Mouse (Mus musculus) forebrain, embryonic 12.5 days (tissue): ENCODE measurements around the gene Ppp4r4. TPM values are rescaled to one million over a fixed set of nuclear protein-coding genes. Genes with fewer than 3 reads are reported as not detected.
"Not testable (repeated sequence)": the region's sequence is repeated elsewhere in the genome, so short reads cannot be mapped to it uniquely, and the experiment has no call there.

Experiments used
- ATAC-seq: fragments of 200-750 bp; cut with Nextera tagmentation; 2 replicates; pipeline ENCODE4 v1.8.0; 2017; ENCODE audit warnings: moderate TSS enrichment; ENCODE audit not compliant: low FRiP score
- H3K27ac ChIP-seq: fragments of 300-500 bp; sonication (generic); 2 replicates; pipeline ENCODE4 v1.5.1; 2016; ENCODE audit warnings: mild to moderate bottlenecking
- H3K27me3 ChIP-seq: fragments of 300-500 bp; sonication (generic); 2 replicates; pipeline ENCODE4 v1.6.1; 2016; ENCODE audit warnings: mild to moderate bottlenecking
- H3K36me3 ChIP-seq: fragments of 300-500 bp; sonication (generic); replicated peaks from 2 replicates; pipeline ENCODE4 v1.6.1; 2016; ENCODE audit warnings: mild to moderate bottlenecking
- H3K4me1 ChIP-seq: fragments of 300-500 bp; sonication (generic); 2 replicates; pipeline ENCODE4 v1.6.1; 2016
- H3K4me2 ChIP-seq: fragments of 300-500 bp; sonication (generic); 2 replicates; pipeline ENCODE4 v1.6.1; 2016; ENCODE audit warnings: mild to moderate bottlenecking, moderate library complexity
- H3K4me3 ChIP-seq: fragments of 300-500 bp; sonication (generic); replicated peaks from 2 replicates; pipeline ENCODE4 v1.5.1; 2016; ENCODE audit warnings: mild to moderate bottlenecking
- H3K9ac ChIP-seq: fragments of 300-500 bp; sonication (generic); 2 replicates; pipeline ENCODE4 v1.6.1; 2016; ENCODE audit warnings: mild to moderate bottlenecking
- H3K9me3 ChIP-seq: fragments of 300-500 bp; sonication (generic); 2 replicates; pipeline ENCODE4 v1.6.1; 2016
- WGBS: fragments of 180-500 bp; shearing (Covaris S2); methylation state at CpG from one replicate; pipeline ENCODE4 v1.1.7; 2016; 5-methylcytosine and 5-hydroxymethylcytosine counted together
- polyA plus RNA-seq: library from polyadenylated mRNA; unstranded; fragments of >200 nt; fragmentation: Nextera tagmentation; extraction: Ambion mirVana; gene quantifications from 2 replicates; pipeline ENCODE4 v1.2.1, GENCODE M21; 2016

Ppp4r4 gene
- 3.0 and 3.5 TPM in 2 replicates for polyA plus RNA-seq

- Histone ChIP-seq H3K27ac (peak within 1 kb of the TSS; percentile 56; the same call in 1 of the 2 replicates), H3K27me3 (peaks cover 10% of the 10 kb centered on the region), H3K4me2 (peak within 1 kb of the TSS; percentile 92), H3K9me3 (no peaks in the 10 kb centered on the region), H3K4me3 (peak within 1 kb of the TSS; percentile 65), H3K4me1 (peaks cover 8% of the 10 kb centered on the region), H3K36me3 (no peaks in the 10 kb centered on the region), H3K9ac (peak within 1 kb of the TSS; percentile 72)
- peak; percentile 98 for ATAC-seq
- WGBS: 0% methylated on average over 68 of the region's 74 CpGs
Measured at GRCm38 (mm10) chr12:103532020-103532648, at the start of gene Ppp4r4. Ppp4r4 (plus strand) TSS chr12:103532283.

- no peak for ATAC-seq
Measured at GRCm38 (mm10) chr12:103482781-103483180, 49.3 kb upstream of the Ppp4r4 start.

GRCm38 (mm10) chr12:103484200-103484972 is 47.7 kb upstream of the Ppp4r4 start:
- not testable (repeated sequence) for H3K4me1 ChIP-seq, H3K4me2 ChIP-seq, H3K27me3 ChIP-seq, H3K4me3 ChIP-seq, H3K36me3 ChIP-seq, H3K9ac ChIP-seq, H3K9me3 ChIP-seq, H3K27ac ChIP-seq, ATAC-seq
- WGBS: 67% methylated on average over 9 of the region's 9 CpGs

More at GRCm38 (mm10) chr12:103482781-103483180, 49.3 kb upstream of the Ppp4r4 start:
- WGBS: 81% methylated on average over 2 of the region's 2 CpGs
- H3K4me1 ChIP-seq: no peaks in the 10 kb centered on the region
- no peak overlapping the region for H3K27ac ChIP-seq
- no peak overlapping the region for H3K4me3 ChIP-seq
- H3K9me3 ChIP-seq: no peaks in the 10 kb centered on the region
- H3K9ac ChIP-seq: no peak overlapping the region
- no peak overlapping the region for H3K4me2 ChIP-seq
- H3K36me3 ChIP-seq: no peaks in the 10 kb centered on the region
- no peaks in the 10 kb centered on the region for H3K27me3 ChIP-seq

- ATAC-seq: no peak
- WGBS: 79% methylated on average over 1 of the region's 1 CpGs
Measured at GRCm38 (mm10) chr12:103486726-103487125, 45.4 kb upstream of the Ppp4r4 start.

GRCm38 (mm10) chr12:103487276-103487675 is 44.8 kb upstream of the Ppp4r4 start:
- Histone ChIP-seq H3K9me3 (no peaks in the 10 kb centered on the region), H3K27ac (no peak overlapping the region), H3K36me3 (no peaks in the 10 kb centered on the region), H3K4me2 (no peak overlapping the region), H3K9ac (no peak overlapping the region), H3K4me3 (no peak overlapping the region), H3K4me1 (no peaks in the 10 kb centered on the region), H3K27me3 (no peaks in the 10 kb centered on the region)
- 81% methylated on average over 4 of the region's 4 CpGs for WGBS
- ATAC-seq: no peak

More at GRCm38 (mm10) chr12:103486726-103487125, 45.4 kb upstream of the Ppp4r4 start:
- no peaks in the 10 kb centered on the region for H3K36me3 ChIP-seq
- no peaks in the 10 kb centered on the region for H3K9me3 ChIP-seq
- no peak overlapping the region for H3K9ac ChIP-seq
- no peak overlapping the region for H3K4me3 ChIP-seq
- no peaks in the 10 kb centered on the region for H3K27me3 ChIP-seq
- H3K27ac ChIP-seq: no peak overlapping the region
- no peak overlapping the region for H3K4me2 ChIP-seq
- no peaks in the 10 kb centered on the region for H3K4me1 ChIP-seq

- no peak for ATAC-seq
Measured at GRCm38 (mm10) chr12:103487750-103488149, 44.3 kb upstream of the Ppp4r4 start.

GRCm38 (mm10) chr12:103491091-103491730 is 40.9 kb upstream of the Ppp4r4 start:
- Histone ChIP-seq H3K4me1 (no peaks in the 10 kb centered on the region), H3K4me3 (no peak overlapping the region), H3K36me3 (no peaks in the 10 kb centered on the region), H3K9ac (no peak overlapping the region), H3K4me2 (no peak overlapping the region), H3K27me3 (no peaks in the 10 kb centered on the region), H3K9me3 (no peaks in the 10 kb centered on the region), H3K27ac (no peak overlapping the region)
- no peak for ATAC-seq
- WGBS: 81% methylated on average over 3 of the region's 3 CpGs

More at GRCm38 (mm10) chr12:103487750-103488149, 44.3 kb upstream of the Ppp4r4 start:
- Histone ChIP-seq H3K9ac (no peak overlapping the region), H3K36me3 (no peaks in the 10 kb centered on the region), H3K4me3 (no peak overlapping the region), H3K27ac (no peak overlapping the region), H3K27me3 (no peaks in the 10 kb centered on the region), H3K4me2 (no peak overlapping the region), H3K9me3 (no peaks in the 10 kb centered on the region), H3K4me1 (no peaks in the 10 kb centered on the region)
- 75% methylated on average over 2 of the region's 2 CpGs for WGBS

GRCm38 (mm10) chr12:103492767-103493166 is 39.3 kb upstream of the Ppp4r4 start:
- ATAC-seq: no peak
- no peaks in the 10 kb centered on the region for H3K4me1 ChIP-seq
- no peak overlapping the region for H3K27ac ChIP-seq
- H3K9me3 ChIP-seq: no peaks in the 10 kb centered on the region
- no peak overlapping the region for H3K4me2 ChIP-seq
- no peak overlapping the region for H3K9ac ChIP-seq
- H3K4me3 ChIP-seq: no peak overlapping the region
- H3K36me3 ChIP-seq: no peaks in the 10 kb centered on the region
- H3K27me3 ChIP-seq: no peaks in the 10 kb centered on the region
- WGBS: 35% methylated on average over 5 of the region's 5 CpGs

- Histone ChIP-seq H3K4me1 (no peaks in the 10 kb centered on the region), H3K27ac (no peak overlapping the region), H3K36me3 (no peaks in the 10 kb centered on the region), H3K4me3 (no peak overlapping the region), H3K9ac (no peak overlapping the region), H3K4me2 (no peak overlapping the region), H3K9me3 (no peaks in the 10 kb centered on the region), H3K27me3 (no peaks in the 10 kb centered on the region)
- ATAC-seq: no peak
- 23% methylated on average over 6 of the region's 6 CpGs for WGBS
Measured at GRCm38 (mm10) chr12:103494486-103494885, 37.6 kb upstream of the Ppp4r4 start.

- Histone ChIP-seq H3K9ac (no peak overlapping the region), H3K4me1 (no peaks in the 10 kb centered on the region), H3K4me3 (no peak overlapping the region), H3K4me2 (no peak overlapping the region), H3K9me3 (no peaks in the 10 kb centered on the region), H3K27ac (no peak overlapping the region), H3K27me3 (no peaks in the 10 kb centered on the region), H3K36me3 (no peaks in the 10 kb centered on the region)
- ATAC-seq: no peak
- WGBS: 85% methylated on average over 5 of the region's 5 CpGs
Measured at GRCm38 (mm10) chr12:103498768-103499167, 33.3 kb upstream of the Ppp4r4 start.

- no peak overlapping the region for H3K27ac ChIP-seq
- no peaks in the 10 kb centered on the region for H3K36me3 ChIP-seq
- 78% methylated on average over 2 of the region's 2 CpGs for WGBS
Measured at GRCm38 (mm10) chr12:103499261-103499660, 32.8 kb upstream of the Ppp4r4 start.

GRCm38 (mm10) chr12:103503300-103503699 is 28.8 kb upstream of the Ppp4r4 start:
- no peaks in the 10 kb centered on the region for H3K27me3 ChIP-seq
- H3K4me2 ChIP-seq: no peak overlapping the region
- no peak overlapping the region for H3K9ac ChIP-seq
- H3K4me1 ChIP-seq: peaks cover under 1% of the 10 kb centered on the region; the same call in 1 of the 2 replicates
- no peak overlapping the region for H3K27ac ChIP-seq
- ATAC-seq: no peak
- 70% methylated on average over 3 of the region's 3 CpGs for WGBS
- H3K4me3 ChIP-seq: no peak overlapping the region
- no peaks in the 10 kb centered on the region for H3K9me3 ChIP-seq
- H3K36me3 ChIP-seq: no peaks in the 10 kb centered on the region

More at GRCm38 (mm10) chr12:103499261-103499660, 32.8 kb upstream of the Ppp4r4 start:
- Histone ChIP-seq H3K4me1 (no peaks in the 10 kb centered on the region), H3K4me3 (no peak overlapping the region), H3K9me3 (no peaks in the 10 kb centered on the region), H3K4me2 (no peak overlapping the region), H3K9ac (no peak overlapping the region), H3K27me3 (no peaks in the 10 kb centered on the region)
- no peak for ATAC-seq
